Comparison of ENCODE assay signal across 8 mouse cellular contexts in genomic region chr16:34605679-34606078, GRCm38 (mm10). TPM values are rescaled to one million over a fixed set of nuclear protein-coding genes. Genes with fewer than 3 reads are reported as not detected.
DNase-seq lines count a peak whose midpoint lies in the region; ATAC-seq and TF ChIP-seq lines count a peak whose summit lies in the region.

No protein-coding gene starts in this region.

- H3K9me3 ChIP-seq in intestine, postnatal 0 days (ENCODE audit: control insufficient read depth) = no peaks in the 10 kb centered on the region
- no peaks in the 10 kb centered on the region for H3K9me3 ChIP-seq in intestine, embryonic 16.5 days (ENCODE audit: control insufficient read depth, low read length)
- no peaks in the 10 kb centered on the region for H3K9me3 ChIP-seq in kidney, embryonic 16.5 days (ENCODE audit: low read length)

- peak; percentile 5 for DNase-seq in adrenal gland, adult 8-10 months
- peak; percentile 35 for DNase-seq in forelimb bud, embryonic 11.5 days (ENCODE audit: low read depth, low spot score)
- peak; percentile 65 for DNase-seq in retina, embryonic 14.5 days (ENCODE audit: low spot score)
- DNase-seq in thymus, postnatal 10 days (ENCODE audit: low spot score in 2 of 2) = no peak

- ATAC-seq in intestine, postnatal 0 days = no peak
- no peak for ATAC-seq in intestine, embryonic 16.5 days
- peak; percentile 89 for ATAC-seq in kidney, embryonic 16.5 days (ENCODE audit: low FRiP score, low TSS enrichment)
- no peak for ATAC-seq in megakaryocyte progenitor cell, adult 5-6 weeks (replicated peaks; ENCODE audit: poor library complexity)

- H3K4me3 ChIP-seq in intestine, postnatal 0 days (ENCODE audit: low read depth, low read length) = no peak overlapping the region
- H3K4me3 ChIP-seq in intestine, embryonic 16.5 days (ENCODE audit: low read length) = no peak overlapping the region
- no peak overlapping the region for H3K4me3 ChIP-seq in kidney, embryonic 16.5 days (ENCODE audit: low read length)

- TF ChIP-seq CTCF in intestine, postnatal 0 days (IDR thresholded peaks at IDR 0.05; ENCODE audit: low read depth) = peak; percentile 79

- no peaks in the 10 kb centered on the region for H3K4me1 ChIP-seq in intestine, postnatal 0 days (replicated peaks; ENCODE audit: control insufficient read depth, insufficient read depth, low read length)
- H3K4me1 ChIP-seq in intestine, embryonic 16.5 days (ENCODE audit: control insufficient read depth, insufficient read depth, low read length) = no peaks in the 10 kb centered on the region
- H3K4me1 ChIP-seq in kidney, embryonic 16.5 days (ENCODE audit: insufficient read depth, low read length) = peaks cover 12% of the 10 kb centered on the region; the same call in 1 of the 2 replicates

- H3K4me2 ChIP-seq in intestine, postnatal 0 days (replicated peaks; ENCODE audit: low read depth) = no peak overlapping the region
- no peak overlapping the region for H3K4me2 ChIP-seq in intestine, embryonic 16.5 days (ENCODE audit: low read depth, low read length)
- H3K4me2 ChIP-seq in kidney, embryonic 16.5 days (replicated peaks; ENCODE audit: low read depth, low read length) = no peak overlapping the region

- H3K9ac ChIP-seq in intestine, postnatal 0 days (ENCODE audit: low read depth, low read length) = no peak overlapping the region
- H3K9ac ChIP-seq in intestine, embryonic 16.5 days (ENCODE audit: low read depth, low read length) = no peak overlapping the region
- no peak overlapping the region for H3K9ac ChIP-seq in kidney, embryonic 16.5 days (replicated peaks; ENCODE audit: low read length)

- H3K27ac ChIP-seq in intestine, postnatal 0 days (ENCODE audit: low read depth, low read length) = no peak overlapping the region
- no peak overlapping the region for H3K27ac ChIP-seq in intestine, embryonic 16.5 days (ENCODE audit: low read length)
- H3K27ac ChIP-seq in kidney, embryonic 16.5 days (ENCODE audit: low read length) = peak overlapping the region; percentile 24; the same call in 1 of the 2 replicates

- WGBS in intestine, postnatal 0 days = 20% methylated on average over 3 of the region's 3 CpGs
- 23% methylated on average over 3 of the region's 3 CpGs for WGBS in intestine, embryonic 16.5 days
- WGBS in kidney, embryonic 16.5 days = 21% methylated on average over 3 of the region's 3 CpGs

- H3K27me3 ChIP-seq in intestine, postnatal 0 days (replicated peaks; ENCODE audit: control insufficient read depth, insufficient read depth, low read length) = no peaks in the 10 kb centered on the region
- no peaks in the 10 kb centered on the region for H3K27me3 ChIP-seq in intestine, embryonic 16.5 days (replicated peaks; ENCODE audit: control insufficient read depth, insufficient read depth, low read length)
- H3K27me3 ChIP-seq in kidney, embryonic 16.5 days (ENCODE audit: insufficient read depth, low read length) = no peaks in the 10 kb centered on the region

- no peaks in the 10 kb centered on the region for H3K36me3 ChIP-seq in intestine, postnatal 0 days (ENCODE audit: control insufficient read depth, insufficient read depth)
- H3K36me3 ChIP-seq in intestine, embryonic 16.5 days (ENCODE audit: control insufficient read depth, insufficient read depth, low read length) = no peaks in the 10 kb centered on the region
- no peaks in the 10 kb centered on the region for H3K36me3 ChIP-seq in kidney, embryonic 16.5 days (ENCODE audit: insufficient read depth, low read length)

RNA-seq across cellular contexts. Expression of gene Kalrn, which starts 32.3 kb away (rescaled TPM):
- polyA plus RNA-seq in intestine, postnatal 0 days (2015; fragmentation: Nextera tagmentation; extraction: Ambion mirVana) = 7.5 and 8.0 TPM in 2 replicates
- polyA plus RNA-seq in intestine, embryonic 16.5 days (2015; fragmentation: Nextera tagmentation; extraction: Ambion mirVana) = 10.4 and 11.1 TPM in 2 replicates
- 10 to 100 TPM; 11.2 to 18.8 (median 13.0) TPM for total RNA-seq in adrenal gland, adult 8-10 months (2022)
- polyA plus RNA-seq in kidney, embryonic 16.5 days (2015; fragmentation: Nextera tagmentation; extraction: Ambion mirVana) = 15.2 and 16.5 TPM in 2 replicates
- 2.0 and 3.3 TPM in 2 replicates for total RNA-seq in megakaryocyte progenitor cell, adult 5-6 weeks (2015)
- total RNA-seq in megakaryocyte progenitor cell, adult 5-6 weeks (2017) = 2.2 and 3.8 TPM in 2 replicates

RNA-seq across cellular contexts. Expression of gene Ropn1, which starts 44.0 kb away (rescaled TPM):
- not detected in 2 replicates for polyA plus RNA-seq in intestine, postnatal 0 days (2015; fragmentation: Nextera tagmentation; extraction: Ambion mirVana)
- polyA plus RNA-seq in intestine, embryonic 16.5 days (2015; fragmentation: Nextera tagmentation; extraction: Ambion mirVana) = not detected in 2 replicates
- total RNA-seq in adrenal gland, adult 8-10 months (2022) = not detected
- polyA plus RNA-seq in kidney, embryonic 16.5 days (2015; fragmentation: Nextera tagmentation; extraction: Ambion mirVana) = not detected in 2 replicates
- not detected in 2 replicates for total RNA-seq in megakaryocyte progenitor cell, adult 5-6 weeks (2015)
- total RNA-seq in megakaryocyte progenitor cell, adult 5-6 weeks (2017) = not detected in 2 replicates

Comparison
In these comparisons a context has a peak if more than half of its experiments do, and no peak if none do; other contexts are left out.
1. DNase-seq: peak in adrenal gland, adult 8-10 months (single experiment), forelimb bud, embryonic 11.5 days (single experiment) and retina, embryonic 14.5 days (single experiment); none in thymus, postnatal 10 days (0 of 2).